Mouse (Mus musculus) limb, embryonic 13.5 days (tissue): ENCODE measurements at regions not wholly inside any gene's neighbourhood (a gene's known extent, or its start where the extent isn't known, plus 50 kb on each side); places are given as distances from the start of the nearest gene placed in this dataset.

ENCODE experiments used
- ATAC-seq: fragments of 200-750 bp; cut with Nextera tagmentation; 2 replicates; pipeline ENCODE4 v1.8.0; 2017; ENCODE audit warnings: low read depth, moderate number of reproducible peaks, moderate TSS enrichment; ENCODE audit not compliant: low FRiP score
- H3K27ac ChIP-seq: fragments of 300-500 bp; sonication (generic); 2 replicates; pipeline ENCODE4 v1.5.1; 2015; ENCODE audit warnings: inconsistent platforms, mild to moderate bottlenecking, moderate library complexity
- H3K27me3 ChIP-seq: fragments of 300-500 bp; sonication (generic); 2 replicates; pipeline ENCODE4 v1.6.1; 2015; ENCODE audit warnings: mild to moderate bottlenecking, inconsistent platforms
- H3K36me3 ChIP-seq: fragments of 300-500 bp; sonication (generic); 2 replicates; pipeline ENCODE4 v1.6.1; 2015; ENCODE audit warnings: inconsistent platforms, mild to moderate bottlenecking, moderate library complexity
- H3K4me1 ChIP-seq: fragments of 300-500 bp; sonication (generic); 2 replicates; pipeline ENCODE4 v1.6.1; 2015; ENCODE audit warnings: inconsistent platforms
- H3K4me2 ChIP-seq: fragments of 300-500 bp; sonication (generic); replicated peaks from 2 replicates; pipeline ENCODE4 v1.6.1; 2015; ENCODE audit warnings: inconsistent platforms, mild to moderate bottlenecking, moderate library complexity
- H3K4me3 ChIP-seq: fragments of 300-500 bp; sonication (generic); 2 replicates; pipeline ENCODE4 v1.5.1; 2015; ENCODE audit warnings: moderate library complexity, mild to moderate bottlenecking, inconsistent platforms
- H3K9ac ChIP-seq: fragments of 300-500 bp; sonication (generic); 2 replicates; pipeline ENCODE4 v1.6.1; 2015; ENCODE audit warnings: mild to moderate bottlenecking, inconsistent platforms
- H3K9me3 ChIP-seq: fragments of 300-500 bp; sonication (generic); 2 replicates; pipeline ENCODE4 v1.6.1; 2016; ENCODE audit warnings: inconsistent platforms
- WGBS: fragments of 180-500 bp; shearing (Covaris S2); methylation state at CpG from one replicate; pipeline ENCODE4 v1.1.7; 2015; 5-methylcytosine and 5-hydroxymethylcytosine counted together

DNA sequence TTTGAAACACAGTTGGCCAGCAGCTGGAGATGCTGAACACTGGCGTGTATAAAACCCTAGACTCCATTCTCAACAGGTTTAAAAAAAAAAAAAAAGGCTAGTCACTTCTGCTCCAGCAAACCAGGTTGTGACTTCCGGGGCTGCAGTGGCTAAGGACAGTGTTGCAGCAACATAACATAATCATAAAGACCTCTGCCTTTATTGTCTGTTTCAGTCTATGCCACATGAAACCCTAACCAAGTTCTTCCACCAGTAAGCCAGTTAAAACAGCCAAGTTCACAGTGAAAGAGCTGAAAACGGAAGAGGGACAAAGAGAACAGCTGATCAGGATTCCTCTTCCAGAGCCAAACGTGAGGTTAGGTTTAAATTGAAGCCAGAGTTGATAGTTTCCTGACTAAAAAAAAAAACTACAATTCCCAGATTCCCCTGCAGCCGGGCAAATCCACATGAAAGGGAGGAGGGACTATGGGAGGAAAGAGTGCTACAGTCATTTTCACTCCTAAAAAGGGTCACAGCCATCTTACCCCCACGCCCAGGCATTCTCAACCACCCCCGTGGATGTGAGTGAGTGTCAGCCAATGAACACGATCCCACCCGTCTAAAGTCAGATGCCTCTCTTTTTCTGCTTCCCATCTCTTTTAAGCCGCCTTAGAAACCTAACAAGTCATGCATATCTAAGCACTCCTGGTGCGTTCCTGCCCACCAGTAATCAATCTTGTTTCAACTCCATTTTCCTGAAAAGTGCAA, 69.8 kb upstream of the Serbp1 start:
- peak overlapping the region; percentile 40 for H3K4me3 ChIP-seq
- no peaks in the 10 kb centered on the region for H3K9me3 ChIP-seq
- H3K4me2 ChIP-seq = peak overlapping the region; percentile 58
- no peaks in the 10 kb centered on the region for H3K36me3 ChIP-seq
- H3K27ac ChIP-seq = no peak overlapping the region
- peak; percentile 83 for ATAC-seq
- no peaks in the 10 kb centered on the region for H3K27me3 ChIP-seq
- H3K4me1 ChIP-seq = peaks cover 4% of the 10 kb centered on the region; the same call in 1 of the 2 replicates
- WGBS = 13% methylated on average over 11 of the region's 11 CpGs
- H3K9ac ChIP-seq = peak overlapping the region; percentile 46; the same call in 1 of the 2 replicates

DNA sequence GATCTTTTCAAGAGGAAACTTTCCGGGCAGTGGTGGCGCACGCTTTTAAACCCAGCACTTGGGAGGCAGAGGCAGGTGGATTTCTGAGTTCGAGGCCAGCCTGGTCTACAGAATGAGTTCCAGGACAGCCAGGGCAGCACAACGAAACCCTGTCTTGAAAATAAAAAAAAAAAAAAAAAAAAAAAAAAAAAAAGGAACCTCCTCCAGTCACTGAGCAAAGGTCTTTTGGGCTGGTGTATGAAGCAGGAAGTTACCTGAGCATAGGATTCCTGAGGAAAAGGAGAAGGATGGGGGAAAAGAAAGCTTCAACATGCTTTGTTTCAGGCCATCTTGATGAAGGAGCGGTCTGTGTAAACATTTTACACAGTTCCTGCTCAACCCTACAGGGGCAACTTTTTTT, 72.9 kb upstream of the Serbp1 start:
- Histone ChIP-seq H3K9ac (no peak overlapping the region), H3K27me3 (no peaks in the 10 kb centered on the region), H3K4me1 (peaks cover 4% of the 10 kb centered on the region; the same call in 1 of the 2 replicates), H3K4me3 (no peak overlapping the region), H3K9me3 (no peaks in the 10 kb centered on the region), H3K27ac (no peak overlapping the region), H3K4me2 (no peak overlapping the region), H3K36me3 (no peaks in the 10 kb centered on the region)
- WGBS = 87% methylated on average over 6 of the region's 6 CpGs
- ATAC-seq = no peak

DNA sequence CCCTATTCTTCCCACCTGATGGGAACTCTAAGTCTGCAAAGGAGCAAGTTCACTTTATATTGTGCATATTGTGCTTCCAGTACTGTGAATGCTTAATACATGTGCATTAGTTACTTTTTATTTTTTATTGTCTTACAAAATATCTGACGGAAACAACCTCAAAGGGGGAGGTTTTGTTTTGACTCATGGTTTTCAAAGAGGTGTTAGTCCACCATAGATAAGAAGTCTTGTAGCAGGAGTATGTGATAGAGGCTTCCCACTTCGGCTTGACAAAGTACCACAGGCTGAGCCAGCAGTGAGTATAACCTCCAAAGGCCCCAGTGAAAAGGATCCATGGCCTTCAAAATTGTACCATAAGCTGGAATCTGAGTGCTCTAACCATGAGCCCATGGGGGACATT, 74.0 kb upstream of the Serbp1 start:
- Histone ChIP-seq H3K9ac (no peak overlapping the region), H3K27ac (no peak overlapping the region), H3K36me3 (no peaks in the 10 kb centered on the region), H3K4me3 (no peak overlapping the region), H3K4me1 (peaks cover 4% of the 10 kb centered on the region; the same call in 1 of the 2 replicates), H3K4me2 (no peak overlapping the region), H3K9me3 (no peaks in the 10 kb centered on the region), H3K27me3 (no peaks in the 10 kb centered on the region)
- WGBS = 85% methylated on average over 2 of the region's 2 CpGs
- ATAC-seq = no peak

DNA sequence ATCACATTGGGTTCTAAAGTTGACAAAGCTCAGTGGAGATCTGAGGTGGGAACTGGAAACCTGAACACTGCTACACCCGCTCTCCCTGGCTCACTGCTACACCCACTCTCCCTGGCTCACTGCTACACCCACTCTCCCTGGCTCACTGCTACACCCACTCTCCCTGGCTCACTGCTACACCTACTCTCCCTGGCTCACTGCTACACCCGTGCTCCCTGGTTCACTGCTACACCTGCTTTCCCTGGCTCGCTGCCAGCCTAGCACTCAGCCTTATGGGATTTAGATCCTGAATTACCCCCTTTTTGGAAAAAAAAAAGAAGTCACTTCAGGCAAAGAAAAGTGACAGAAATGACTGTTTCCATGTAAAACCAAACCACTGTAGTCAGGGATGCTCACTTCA, 75.2 kb upstream of the Serbp1 start:
- Histone ChIP-seq H3K27me3 (no peaks in the 10 kb centered on the region), H3K36me3 (no peaks in the 10 kb centered on the region), H3K4me3 (no peak overlapping the region), H3K4me1 (peaks cover under 1% of the 10 kb centered on the region; the same call in 1 of the 2 replicates), H3K27ac (no peak overlapping the region), H3K9me3 (no peaks in the 10 kb centered on the region), H3K4me2 (no peak overlapping the region), H3K9ac (no peak overlapping the region)
- WGBS = 69% methylated on average over 3 of the region's 3 CpGs
- ATAC-seq = no peak

DNA sequence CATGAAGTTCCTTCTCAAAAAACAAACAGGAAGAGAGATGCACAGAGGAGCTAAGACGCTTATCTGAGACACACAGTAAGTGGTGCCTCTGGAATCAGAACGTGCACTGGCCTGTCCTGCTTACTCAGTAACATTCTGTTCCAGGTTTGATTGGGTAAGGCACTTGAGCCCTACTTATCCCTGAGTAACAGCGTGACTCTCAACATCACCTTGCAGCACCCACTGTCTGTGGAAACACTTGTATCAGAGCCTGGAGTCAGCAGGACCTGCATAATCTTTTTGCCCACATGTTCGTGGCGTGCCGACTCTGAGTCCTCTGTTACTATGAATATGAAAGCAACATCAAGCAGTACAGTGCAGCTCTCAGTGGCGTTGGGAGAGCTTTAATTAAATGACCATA, 76.4 kb upstream of the Serbp1 start:
- H3K4me1 ChIP-seq = no peaks in the 10 kb centered on the region
- no peak overlapping the region for H3K4me3 ChIP-seq
- H3K4me2 ChIP-seq = no peak overlapping the region
- no peak for ATAC-seq
- no peak overlapping the region for H3K9ac ChIP-seq
- H3K36me3 ChIP-seq = no peaks in the 10 kb centered on the region
- no peak overlapping the region for H3K27ac ChIP-seq
- 74% methylated on average over 7 of the region's 7 CpGs for WGBS
- H3K9me3 ChIP-seq = no peaks in the 10 kb centered on the region
- H3K27me3 ChIP-seq = no peaks in the 10 kb centered on the region

DNA sequence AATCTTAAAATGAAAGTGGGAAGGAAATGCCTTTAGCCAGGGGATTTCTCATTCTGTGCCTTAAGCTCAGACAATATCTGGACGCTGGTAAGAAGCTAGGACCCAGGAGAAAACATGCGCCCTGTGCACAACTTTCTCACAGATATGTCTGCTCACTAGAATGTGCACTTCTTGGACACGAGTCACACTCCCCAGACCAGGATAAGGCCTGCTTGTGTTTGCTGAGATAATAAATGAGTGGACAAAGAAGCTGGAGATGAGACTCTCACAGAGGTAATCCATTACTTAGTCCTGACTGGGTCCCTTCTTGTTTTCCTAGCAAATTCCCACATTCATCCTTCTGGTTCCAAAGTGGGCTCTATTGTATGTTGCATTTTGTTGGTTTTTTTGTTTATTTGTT, 77.4 kb upstream of the Serbp1 start:
- Histone ChIP-seq H3K27ac (no peak overlapping the region), H3K9me3 (no peaks in the 10 kb centered on the region), H3K4me2 (no peak overlapping the region), H3K4me3 (no peak overlapping the region), H3K36me3 (no peaks in the 10 kb centered on the region), H3K4me1 (no peaks in the 10 kb centered on the region), H3K27me3 (no peaks in the 10 kb centered on the region), H3K9ac (no peak overlapping the region)
- 73% methylated on average over 3 of the region's 3 CpGs for WGBS
- no peak for ATAC-seq

DNA sequence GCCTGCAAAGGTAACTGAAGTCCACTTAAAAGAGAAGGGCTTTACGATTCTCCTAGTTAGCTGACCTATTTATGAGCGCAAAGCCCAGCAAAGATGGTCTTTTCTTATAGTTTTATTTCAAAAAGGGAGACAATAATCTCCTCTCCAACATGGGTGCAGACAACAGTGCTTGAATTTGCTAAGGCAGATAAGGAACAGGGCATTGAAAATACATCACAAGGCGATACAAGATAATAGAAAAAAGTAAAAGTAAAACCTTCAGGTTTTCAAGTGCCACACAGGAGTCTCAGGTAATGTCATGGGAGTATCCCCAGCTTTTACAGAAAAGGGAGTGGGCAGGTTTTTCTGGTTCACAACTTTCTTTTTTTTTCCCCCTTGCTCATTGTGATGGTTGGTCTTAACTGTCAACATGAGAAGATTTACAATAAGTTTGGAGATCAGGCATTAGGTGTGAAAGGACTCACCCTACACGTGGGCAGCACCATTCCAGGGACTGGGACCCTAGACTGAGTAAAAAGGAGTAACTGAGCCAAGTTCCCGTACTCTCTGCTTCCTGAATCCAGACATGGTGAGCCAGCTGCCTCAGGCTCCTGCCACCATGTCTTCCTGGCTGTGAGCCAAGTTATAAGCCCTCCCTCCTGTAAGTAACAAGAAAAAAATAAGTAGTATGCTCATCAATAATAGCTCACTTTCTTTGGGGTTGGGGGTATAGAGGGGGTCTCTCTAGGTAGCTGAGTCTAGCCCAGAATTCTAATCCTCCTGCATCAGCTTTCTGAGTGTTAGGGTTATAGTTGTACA, 78.1 kb upstream of the Serbp1 start:
- Histone ChIP-seq H3K36me3 (no peaks in the 10 kb centered on the region), H3K27me3 (no peaks in the 10 kb centered on the region), H3K4me1 (no peaks in the 10 kb centered on the region), H3K9ac (no peak overlapping the region), H3K4me3 (no peak overlapping the region), H3K4me2 (no peak overlapping the region), H3K9me3 (no peaks in the 10 kb centered on the region), H3K27ac (no peak overlapping the region)
- 49% methylated on average over 5 of the region's 5 CpGs for WGBS
- no peak for ATAC-seq

DNA sequence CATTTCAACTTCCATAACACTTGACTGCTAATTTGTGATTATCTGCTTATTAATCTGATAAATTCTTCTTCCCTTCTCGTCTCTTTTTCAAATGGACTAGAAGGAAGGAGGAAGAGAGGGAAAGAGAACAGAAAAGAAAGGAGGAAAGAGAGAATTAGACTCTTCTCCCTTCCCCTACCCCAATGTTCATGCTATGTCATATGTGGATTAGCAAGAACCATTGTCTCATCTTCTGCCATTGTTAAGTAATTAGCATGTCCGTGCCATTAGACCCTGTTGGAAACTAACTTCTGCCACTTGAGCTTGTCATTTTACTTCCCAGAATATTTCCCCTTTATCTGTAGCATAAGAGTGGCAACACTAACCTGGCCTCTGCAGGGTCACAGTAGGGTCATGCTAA, 78.8 kb upstream of the Serbp1 start:
- H3K4me3 ChIP-seq = no peak overlapping the region
- H3K4me1 ChIP-seq = no peaks in the 10 kb centered on the region
- no peak overlapping the region for H3K9ac ChIP-seq
- ATAC-seq = no peak
- 24% methylated on average over 2 of the region's 2 CpGs for whole genome bisulfite sequencing
- no peak overlapping the region for H3K4me2 ChIP-seq
- no peaks in the 10 kb centered on the region for H3K36me3 ChIP-seq
- H3K9me3 ChIP-seq = no peaks in the 10 kb centered on the region
- H3K27ac ChIP-seq = no peak overlapping the region
- H3K27me3 ChIP-seq = no peaks in the 10 kb centered on the region

DNA sequence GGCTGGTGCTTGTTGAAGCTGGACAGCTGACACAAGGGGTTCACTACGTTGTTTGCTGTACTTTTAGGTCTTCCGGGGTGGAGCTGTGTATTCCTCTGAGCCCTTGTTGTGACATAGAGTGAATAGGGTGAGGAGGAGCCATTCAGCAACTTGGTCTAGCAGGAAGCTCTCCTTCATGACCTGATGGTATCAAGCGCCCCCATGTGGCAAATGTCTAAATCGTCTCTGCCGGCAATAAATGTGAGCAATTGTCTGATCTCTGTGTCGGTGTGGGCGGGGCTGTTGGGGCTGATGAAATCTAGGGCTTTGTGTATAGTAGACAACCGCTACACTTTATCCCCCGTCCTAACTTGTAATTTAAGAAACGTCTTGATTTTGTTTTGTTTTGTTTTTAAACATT, 79.2 kb upstream of the Serbp1 start:
- Histone ChIP-seq H3K27me3 (no peaks in the 10 kb centered on the region), H3K27ac (no peak overlapping the region), H3K9ac (no peak overlapping the region), H3K4me2 (peak overlapping the region; percentile 21; the same call in 1 of the 2 replicates), H3K9me3 (no peaks in the 10 kb centered on the region), H3K36me3 (no peaks in the 10 kb centered on the region), H3K4me1 (no peaks in the 10 kb centered on the region), H3K4me3 (no peak overlapping the region)
- WGBS = 5% methylated on average over 10 of the region's 10 CpGs
- ATAC-seq = peak; percentile 76

DNA sequence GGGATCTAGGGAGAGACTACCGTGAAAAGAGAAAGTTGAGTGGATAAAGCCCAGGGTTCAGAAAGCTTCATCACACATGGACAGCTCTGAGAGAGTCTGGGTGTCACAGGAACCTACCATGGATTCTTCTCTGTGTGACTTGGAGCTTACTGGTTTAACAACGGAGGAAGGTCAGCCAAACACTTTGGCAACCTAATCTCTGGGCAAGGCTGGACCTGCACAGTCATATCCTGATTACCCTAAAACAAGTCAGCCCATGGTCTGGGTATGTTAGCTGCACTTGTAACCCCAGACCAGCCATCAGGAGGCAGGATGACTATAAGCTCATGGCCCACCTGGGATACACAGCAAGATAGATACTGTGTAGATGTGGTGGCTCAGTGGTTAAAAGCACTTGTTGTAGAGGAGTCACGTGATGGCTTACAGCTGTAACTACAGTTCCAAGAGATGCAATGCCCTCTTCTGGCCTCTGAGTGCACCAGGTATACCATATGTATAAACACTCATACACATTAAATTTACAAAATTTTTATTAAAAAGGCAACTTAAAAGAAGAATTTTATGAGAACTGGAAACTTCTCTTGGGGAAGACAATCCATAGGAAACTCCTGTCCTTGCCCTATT, 85.0 kb upstream of the Serbp1 start:
- Histone ChIP-seq H3K9me3 (no peaks in the 10 kb centered on the region), H3K4me2 (no peak overlapping the region), H3K4me1 (no peaks in the 10 kb centered on the region), H3K27ac (no peak overlapping the region), H3K36me3 (no peaks in the 10 kb centered on the region), H3K27me3 (no peaks in the 10 kb centered on the region), H3K4me3 (no peak overlapping the region), H3K9ac (no peak overlapping the region)
- WGBS = 78% methylated on average over 3 of the region's 3 CpGs
- ATAC-seq = no peak

DNA sequence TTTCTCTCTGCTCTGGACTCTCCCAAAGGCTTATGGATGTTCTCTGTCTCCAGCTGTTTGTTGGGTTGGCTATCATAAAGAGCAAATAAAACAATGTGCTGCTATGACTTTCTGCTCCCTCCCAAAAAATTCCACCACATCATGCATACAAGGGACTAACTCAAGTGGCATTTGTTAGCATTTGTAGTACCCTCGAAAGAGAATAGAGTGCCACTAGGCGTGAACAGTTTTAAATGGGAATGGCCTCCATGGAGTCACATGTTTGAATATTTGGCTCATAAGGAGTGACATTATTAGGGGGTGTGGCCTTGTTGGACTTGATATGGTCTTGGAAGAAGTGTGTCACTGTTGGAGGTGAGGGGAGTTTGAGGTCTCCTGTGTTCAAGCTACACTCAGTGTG, 86.5 kb upstream of the Serbp1 start:
- no peaks in the 10 kb centered on the region for H3K27me3 ChIP-seq
- H3K27ac ChIP-seq = no peak overlapping the region
- no peak overlapping the region for H3K9ac ChIP-seq
- H3K4me2 ChIP-seq = no peak overlapping the region
- H3K9me3 ChIP-seq = no peaks in the 10 kb centered on the region
- 91% methylated on average over 2 of the region's 2 CpGs for WGBS
- H3K36me3 ChIP-seq = no peaks in the 10 kb centered on the region
- peaks cover 3% of the 10 kb centered on the region; the same call in 1 of the 2 replicates for H3K4me1 ChIP-seq
- ATAC-seq = no peak
- H3K4me3 ChIP-seq = no peak overlapping the region

DNA sequence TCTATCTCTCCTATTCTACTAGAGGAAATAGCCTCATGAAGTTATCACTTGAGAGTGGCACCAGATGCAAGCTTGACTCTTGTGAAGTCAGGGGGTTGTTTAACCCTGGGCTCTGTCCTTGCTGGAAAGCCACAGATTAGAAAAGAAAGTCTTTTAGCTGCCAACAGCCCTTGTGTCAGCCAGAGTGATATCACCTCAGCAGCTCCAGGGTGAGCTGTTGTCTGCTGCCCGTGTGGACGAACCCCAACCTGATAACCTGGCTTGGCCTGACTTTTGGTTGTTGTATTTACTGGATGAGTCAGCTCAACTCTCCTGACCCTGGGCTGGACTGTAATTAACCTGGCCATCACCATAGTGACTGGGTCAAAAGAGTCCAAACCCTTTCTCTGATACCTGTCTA, 88.6 kb upstream of the Serbp1 start:
- Histone ChIP-seq H3K27ac (no peak overlapping the region), H3K36me3 (no peaks in the 10 kb centered on the region), H3K27me3 (no peaks in the 10 kb centered on the region), H3K4me1 (peaks cover 4% of the 10 kb centered on the region; the same call in 1 of the 2 replicates), H3K4me2 (no peak overlapping the region), H3K4me3 (no peak overlapping the region), H3K9ac (no peak overlapping the region), H3K9me3 (no peaks in the 10 kb centered on the region)
- ATAC-seq = no peak
- WGBS = 69% methylated on average over 2 of the region's 2 CpGs
